Mouse (Mus musculus) lung, embryonic 15.5 days (tissue): ENCODE results near the gene Ppp1r12b. TPM values are rescaled to one million over a fixed set of nuclear protein-coding genes. Genes with fewer than 3 reads are reported as not detected.

Experiments used
- ATAC-seq: fragments of 200-750 bp; cut with Nextera tagmentation; 2 replicates; pipeline ENCODE4 v1.8.0; 2017; ENCODE audit warnings: moderate number of reproducible peaks, borderline replicate concordance; ENCODE audit not compliant: low FRiP score, low TSS enrichment; ENCODE audit errors: extremely low read depth
- H3K27ac ChIP-seq: fragments of 300-500 bp; sonication (generic); 2 replicates; pipeline ENCODE4 v1.5.1; 2015; ENCODE audit warnings: moderate library complexity, mild to moderate bottlenecking, inconsistent platforms
- H3K27me3 ChIP-seq: fragments of 300-500 bp; sonication (generic); 2 replicates; pipeline ENCODE4 v1.6.1; 2015; ENCODE audit warnings: inconsistent platforms
- H3K36me3 ChIP-seq: fragments of 300-500 bp; sonication (generic); 2 replicates; pipeline ENCODE4 v1.6.1; 2015; ENCODE audit warnings: inconsistent platforms
- H3K4me1 ChIP-seq: fragments of 300-500 bp; sonication (generic); 2 replicates; pipeline ENCODE4 v1.6.1; 2015; ENCODE audit warnings: inconsistent platforms
- H3K4me2 ChIP-seq: fragments of 300-500 bp; sonication (generic); 2 replicates; pipeline ENCODE4 v1.6.1; 2015; ENCODE audit warnings: inconsistent platforms, mild to moderate bottlenecking, moderate library complexity
- H3K4me3 ChIP-seq: fragments of 300-500 bp; sonication (generic); 2 replicates; pipeline ENCODE4 v1.5.1; 2015; ENCODE audit warnings: mild to moderate bottlenecking, inconsistent platforms
- H3K9ac ChIP-seq: fragments of 300-500 bp; sonication (generic); 2 replicates; pipeline ENCODE4 v1.6.1; 2015; ENCODE audit warnings: inconsistent platforms
- H3K9me3 ChIP-seq: fragments of 300-500 bp; sonication (generic); 2 replicates; pipeline ENCODE4 v1.6.1; 2016; ENCODE audit warnings: inconsistent platforms
- WGBS: fragments of 180-500 bp; shearing (Covaris S2); methylation state at CpG from one replicate; pipeline ENCODE4 v1.1.7; 2015; 5-methylcytosine and 5-hydroxymethylcytosine counted together
- polyA plus RNA-seq: library from polyadenylated mRNA; unstranded; fragments of >200 nt; fragmentation: Nextera tagmentation; extraction: Ambion mirVana; gene quantifications from 2 replicates; pipeline ENCODE4 v1.2.1, GENCODE M21; 2015

Ppp1r12b gene
- polyA plus RNA-seq, 1 experiment from 2014 or later: 11.2 TPM

DNA sequence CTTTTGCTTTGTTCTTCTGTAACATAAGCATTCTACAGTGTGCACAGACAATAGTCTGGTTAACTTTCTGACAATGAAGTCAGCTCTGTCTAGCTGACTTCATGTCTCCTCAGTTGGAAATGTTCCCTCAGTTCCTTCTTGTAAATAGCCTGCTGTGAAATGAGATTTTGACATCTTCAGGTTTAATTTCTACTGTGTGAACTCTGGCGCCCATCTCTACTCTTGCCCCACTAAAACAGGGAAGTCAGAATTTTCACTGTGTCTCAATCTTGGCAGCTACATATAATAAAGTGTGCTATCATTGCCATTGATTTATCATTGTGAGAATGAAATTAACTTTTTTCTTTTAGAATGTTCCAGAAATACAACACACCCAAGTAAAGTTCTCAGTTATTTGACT, 170.8 kb downstream of the Ppp1r12b start:
- WGBS: 69% methylated on average over 1 of the region's 1 CpGs
- Histone ChIP-seq H3K9me3 (no peaks in the 10 kb centered on the region), H3K36me3 (no peaks in the 10 kb centered on the region; the same call in 1 of the 2 replicates), H3K4me1 (peaks cover 21% of the 10 kb centered on the region), H3K9ac (no peak overlapping the region), H3K27me3 (no peaks in the 10 kb centered on the region), H3K27ac (peak overlapping the region; percentile 74), H3K4me3 (no peak overlapping the region), H3K4me2 (no peak overlapping the region)
- no peak for ATAC-seq

DNA sequence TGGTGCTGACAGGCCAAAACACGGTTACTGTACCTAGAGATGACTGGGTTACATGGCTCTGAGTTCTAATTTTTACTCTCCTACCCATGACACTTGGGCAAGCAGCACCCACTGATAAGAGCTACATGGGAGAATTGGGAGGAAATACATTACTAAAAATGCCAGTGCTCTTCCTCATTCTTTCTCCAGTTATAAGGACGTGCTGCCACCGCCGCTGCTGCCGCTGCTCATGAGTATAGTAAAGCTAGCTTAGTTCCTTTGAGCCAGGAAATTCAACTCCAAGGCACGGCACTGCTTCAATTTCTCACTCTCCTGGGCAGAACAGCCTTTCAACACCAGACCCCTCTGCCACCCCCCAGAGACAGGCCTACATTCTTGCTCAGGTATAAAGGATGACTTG, 171.3 kb downstream of the Ppp1r12b start:
- 40% methylated on average over 6 of the region's 6 CpGs for WGBS
- ATAC-seq: no peak
- H3K36me3 ChIP-seq: no peaks in the 10 kb centered on the region; the same call in 1 of the 2 replicates
- H3K4me3 ChIP-seq: no peak overlapping the region
- H3K9me3 ChIP-seq: no peaks in the 10 kb centered on the region
- H3K27ac ChIP-seq: peak overlapping the region; percentile 74
- H3K4me2 ChIP-seq: no peak overlapping the region
- H3K9ac ChIP-seq: no peak overlapping the region
- H3K4me1 ChIP-seq: peaks cover 21% of the 10 kb centered on the region
- no peaks in the 10 kb centered on the region for H3K27me3 ChIP-seq

DNA sequence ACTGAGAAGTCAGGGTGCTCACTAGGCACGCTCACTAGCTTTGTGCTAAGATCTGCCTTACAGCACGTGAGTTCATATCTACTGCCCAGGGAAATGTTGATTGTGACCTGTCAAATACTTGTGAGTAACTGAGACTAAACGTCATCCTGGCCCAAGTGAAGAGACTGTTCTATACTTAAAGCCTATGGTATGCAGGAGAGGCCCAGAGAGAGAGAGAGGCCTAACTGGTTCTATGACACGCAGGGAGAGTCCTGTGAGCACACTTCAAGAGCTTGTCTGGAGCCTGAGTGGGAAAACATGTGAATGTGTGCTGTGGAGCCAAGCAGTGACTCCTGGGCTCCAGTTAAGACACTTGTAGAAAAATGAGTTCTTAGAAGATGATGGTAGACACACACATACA, 171.8 kb downstream of the Ppp1r12b start:
- Histone ChIP-seq H3K9ac (no peak overlapping the region), H3K9me3 (no peaks in the 10 kb centered on the region), H3K4me3 (no peak overlapping the region), H3K4me2 (no peak overlapping the region), H3K36me3 (no peaks in the 10 kb centered on the region; the same call in 1 of the 2 replicates), H3K27me3 (no peaks in the 10 kb centered on the region), H3K27ac (peak overlapping the region; percentile 74), H3K4me1 (peaks cover 21% of the 10 kb centered on the region)
- peak; percentile 74; the same call in 1 of the 2 replicates for ATAC-seq
- WGBS: 49% methylated on average over 4 of the region's 4 CpGs

DNA sequence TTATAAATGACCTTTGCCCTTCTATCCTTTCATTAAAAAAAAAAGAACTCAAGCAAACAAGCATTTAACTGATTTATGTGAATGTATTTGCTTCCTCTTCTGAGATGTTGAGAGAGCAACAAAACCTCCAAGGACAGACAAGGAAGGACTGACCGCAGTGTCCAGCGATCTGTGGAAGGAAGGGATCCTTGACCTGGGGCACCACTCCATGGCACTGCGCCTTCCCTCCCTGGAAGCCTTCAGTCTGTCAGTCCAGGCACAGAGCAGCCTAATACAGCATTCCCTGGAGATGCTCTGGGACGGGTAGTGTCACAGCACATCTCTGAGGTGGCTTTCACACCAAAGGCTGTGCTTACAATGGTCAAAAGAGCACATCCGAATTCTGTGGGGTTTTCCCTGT, 172.9 kb downstream of the Ppp1r12b start:
- H3K27ac ChIP-seq: no peak overlapping the region

DNA sequence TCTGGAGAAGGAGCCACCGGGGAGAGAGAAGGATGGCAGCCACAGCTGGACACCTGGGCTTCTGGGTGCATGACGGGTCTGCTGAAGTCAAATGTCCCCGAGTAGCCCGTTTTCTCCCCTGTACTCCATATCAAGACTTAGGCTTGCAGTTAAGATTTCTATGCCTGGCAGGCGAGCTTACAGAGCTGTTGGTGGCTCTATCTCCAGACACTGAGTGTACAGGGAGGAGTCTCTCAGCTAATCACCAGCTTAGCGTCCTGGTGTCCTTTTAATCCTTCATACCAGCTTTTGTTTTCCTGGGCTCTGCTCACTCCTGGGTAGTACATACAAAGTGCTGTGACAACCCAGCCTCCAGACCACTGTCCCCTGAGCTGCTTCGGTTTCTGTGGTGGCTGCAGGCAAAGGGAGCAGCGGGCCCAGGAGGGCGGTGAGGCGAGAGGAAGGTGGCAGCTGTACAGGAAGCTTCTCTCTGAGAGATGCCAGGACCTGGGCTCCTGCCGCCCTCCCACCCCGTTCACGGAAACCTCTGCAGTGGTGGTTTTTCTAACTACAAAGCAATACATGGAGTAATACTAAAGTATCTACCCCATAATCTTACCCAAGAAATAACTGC, 177.7 kb downstream of the Ppp1r12b start:
- Histone ChIP-seq H3K4me1 (peaks cover 35% of the 10 kb centered on the region), H3K36me3 (peaks cover 3% of the 10 kb centered on the region; the same call in 1 of the 2 replicates), H3K4me3 (no peak overlapping the region), H3K9me3 (no peaks in the 10 kb centered on the region), H3K4me2 (no peak overlapping the region), H3K27me3 (no peaks in the 10 kb centered on the region), H3K9ac (no peak overlapping the region), H3K27ac (no peak overlapping the region)
- WGBS: 76% methylated on average over 13 of the region's 13 CpGs
- no peak for ATAC-seq

More for the DNA sequence above, 172.9 kb downstream of the Ppp1r12b start:
- Histone ChIP-seq H3K4me1 (peaks cover 22% of the 10 kb centered on the region), H3K36me3 (no peaks in the 10 kb centered on the region; the same call in 1 of the 2 replicates), H3K9me3 (no peaks in the 10 kb centered on the region), H3K4me3 (no peak overlapping the region), H3K4me2 (no peak overlapping the region), H3K9ac (no peak overlapping the region), H3K27me3 (no peaks in the 10 kb centered on the region)
- no peak for ATAC-seq
- 82% methylated on average over 5 of the region's 5 CpGs for WGBS

DNA sequence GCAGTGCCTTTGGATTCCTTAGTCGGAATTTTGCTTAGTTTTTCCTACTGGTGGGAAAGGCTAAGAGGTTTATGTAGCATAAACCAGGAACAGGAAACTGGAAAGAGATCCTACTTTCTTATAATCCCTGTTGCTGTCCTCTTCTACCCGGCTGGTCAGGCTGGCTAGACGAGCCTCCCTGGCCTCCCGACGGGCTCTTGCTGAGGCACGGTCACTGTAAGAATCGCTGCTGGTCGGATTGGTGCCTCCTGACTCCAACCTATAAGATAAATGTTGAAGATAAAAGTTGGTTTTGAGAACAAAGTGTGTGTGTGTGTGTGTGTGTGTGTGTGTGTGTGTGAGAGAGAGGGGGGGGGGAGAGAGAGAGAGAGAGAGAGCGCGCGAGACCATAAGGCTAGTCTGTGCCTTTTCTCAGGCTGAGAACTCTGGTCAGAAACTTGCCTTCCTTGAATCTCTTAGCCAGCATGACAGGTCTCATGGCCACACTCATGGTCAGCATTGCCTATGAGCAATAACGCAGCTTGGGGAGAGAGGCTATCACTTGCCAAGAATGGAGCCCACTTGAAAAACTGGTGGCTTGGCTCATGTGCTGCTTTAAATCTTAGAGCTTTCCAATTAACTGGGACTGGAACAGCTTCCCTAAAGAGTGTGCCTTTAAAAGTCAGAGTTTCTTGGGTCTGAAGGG, 178.4 kb downstream of the Ppp1r12b start:
- peaks cover 3% of the 10 kb centered on the region; the same call in 1 of the 2 replicates for H3K36me3 ChIP-seq
- no peak overlapping the region for H3K9ac ChIP-seq
- H3K27ac ChIP-seq: 0 out of 2 replicates have a peak overlapping the region, but pooled peaks have one; percentile 39
- H3K4me3 ChIP-seq: no peak overlapping the region
- no peak overlapping the region for H3K4me2 ChIP-seq
- no peak for ATAC-seq
- H3K4me1 ChIP-seq: peaks cover 41% of the 10 kb centered on the region
- H3K27me3 ChIP-seq: no peaks in the 10 kb centered on the region
- no peaks in the 10 kb centered on the region for H3K9me3 ChIP-seq
- 70% methylated on average over 12 of the region's 12 CpGs for WGBS

DNA sequence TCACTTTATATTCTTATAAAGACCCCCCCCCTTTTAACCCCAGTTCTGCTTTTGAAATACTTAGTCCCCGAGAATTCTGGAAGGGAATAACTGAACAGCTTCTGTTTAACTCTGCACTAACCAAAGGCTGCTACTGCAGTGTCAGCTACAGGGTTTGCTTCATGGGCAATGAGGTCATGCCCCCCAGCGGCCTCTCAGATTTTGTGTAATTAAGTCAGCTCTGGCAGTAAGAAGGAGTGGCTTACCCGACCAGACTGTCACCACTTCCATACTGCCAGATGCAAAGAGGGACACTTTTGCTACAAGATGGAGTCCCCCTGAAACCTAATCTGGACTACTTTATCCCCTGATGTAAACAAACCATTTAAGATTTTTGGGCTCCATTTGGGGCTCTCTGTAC, 180.1 kb downstream of the Ppp1r12b start:
- H3K9ac ChIP-seq: no peak overlapping the region
- no peaks in the 10 kb centered on the region for H3K27me3 ChIP-seq
- no peak for ATAC-seq
- H3K27ac ChIP-seq: peak overlapping the region; percentile 95
- no peak overlapping the region for H3K4me3 ChIP-seq
- H3K4me2 ChIP-seq: no peak overlapping the region
- H3K4me1 ChIP-seq: peaks cover 56% of the 10 kb centered on the region
- 32% methylated on average over 3 of the region's 3 CpGs for WGBS
- peaks cover 3% of the 10 kb centered on the region; the same call in 1 of the 2 replicates for H3K36me3 ChIP-seq
- H3K9me3 ChIP-seq: no peaks in the 10 kb centered on the region

DNA sequence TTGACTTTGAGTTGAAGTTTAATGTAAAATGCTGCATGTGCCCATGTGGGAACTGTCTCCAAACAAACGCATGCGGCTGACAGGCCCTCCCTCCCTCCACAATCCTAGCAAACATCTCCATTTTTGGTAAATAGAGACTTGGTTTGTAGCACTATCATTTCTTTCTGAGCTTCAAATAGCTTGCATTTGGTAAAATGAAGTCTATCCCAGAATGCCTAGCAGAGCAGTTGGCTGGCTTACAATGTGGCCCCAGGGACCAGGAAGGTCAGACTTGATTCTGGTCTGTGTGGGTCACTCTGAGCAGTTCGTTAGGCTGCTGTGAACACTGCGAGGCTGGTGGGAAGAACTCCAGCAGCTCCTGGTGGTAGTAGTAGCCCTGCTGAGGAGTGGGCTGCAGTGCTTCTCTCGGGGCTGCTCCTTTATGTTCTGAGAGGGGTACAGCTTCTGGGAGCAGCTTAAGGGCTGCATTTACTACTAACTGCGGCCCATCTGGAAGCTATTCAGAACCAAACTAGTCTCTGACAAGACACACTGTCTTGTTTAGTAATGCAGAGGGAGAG, 180.9 kb downstream of the Ppp1r12b start:
- WGBS: 38% methylated on average over 6 of the region's 6 CpGs
- Histone ChIP-seq H3K4me3 (no peak overlapping the region), H3K9ac (0 out of 2 replicates have a peak overlapping the region, but pooled peaks have one; percentile 4), H3K36me3 (peaks cover 3% of the 10 kb centered on the region; the same call in 1 of the 2 replicates), H3K27me3 (no peaks in the 10 kb centered on the region), H3K9me3 (no peaks in the 10 kb centered on the region), H3K4me2 (no peak overlapping the region), H3K4me1 (peaks cover 57% of the 10 kb centered on the region), H3K27ac (peak overlapping the region; percentile 95)
- ATAC-seq: peak; percentile 66; the same call in 1 of the 2 replicates

DNA sequence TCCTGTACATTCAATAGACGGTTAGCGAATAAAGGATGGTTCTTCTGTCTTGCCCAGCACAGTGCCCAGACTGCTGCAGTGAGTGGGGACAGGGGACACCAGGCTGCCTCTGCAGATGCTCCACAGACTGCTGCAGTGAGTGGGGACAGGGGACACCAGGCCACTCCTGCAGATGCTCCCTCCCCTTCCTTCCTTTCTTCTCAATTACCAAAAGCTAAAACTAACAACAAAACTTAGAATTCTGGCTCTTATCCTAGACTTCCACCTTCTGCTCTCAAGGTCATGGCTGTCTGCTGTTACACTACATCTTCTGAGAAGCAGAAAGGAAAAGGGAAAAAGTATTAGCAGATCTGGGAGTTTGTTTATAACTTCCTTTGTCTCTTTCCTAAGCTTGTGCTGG, 181.5 kb downstream of the Ppp1r12b start:
- Histone ChIP-seq H3K9ac (no peak overlapping the region), H3K4me3 (no peak overlapping the region), H3K27ac (peak overlapping the region; percentile 95), H3K4me2 (no peak overlapping the region), H3K4me1 (peaks cover 57% of the 10 kb centered on the region), H3K27me3 (no peaks in the 10 kb centered on the region), H3K36me3 (peaks cover 3% of the 10 kb centered on the region; the same call in 1 of the 2 replicates), H3K9me3 (no peaks in the 10 kb centered on the region)
- ATAC-seq: peak; percentile 75; the same call in 1 of the 2 replicates
- 45% methylated on average over 2 of the region's 2 CpGs for WGBS

DNA sequence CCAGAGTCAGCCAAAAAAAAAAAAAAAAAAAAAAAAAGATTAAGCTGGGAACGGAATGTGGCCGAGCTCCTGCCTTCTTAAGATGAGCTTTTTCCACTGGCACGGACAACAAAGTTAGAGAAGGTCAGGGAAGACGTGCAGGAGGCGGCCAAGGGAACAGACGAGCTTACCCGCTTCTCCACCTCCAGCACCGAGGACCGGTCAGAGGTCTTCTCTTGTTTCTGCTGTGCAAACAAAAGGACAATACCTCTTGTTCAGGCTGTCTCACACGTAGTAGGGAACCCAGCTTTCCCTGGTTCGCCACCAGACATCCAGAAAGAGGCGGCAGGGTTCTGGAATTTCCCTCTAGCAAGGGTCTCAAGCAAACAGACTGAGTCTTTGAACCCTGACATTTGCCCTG, 182.5 kb downstream of the Ppp1r12b start:
- 36% methylated on average over 12 of the region's 12 CpGs for WGBS
- peak overlapping the region; percentile 95 for H3K27ac ChIP-seq
- H3K27me3 ChIP-seq: no peaks in the 10 kb centered on the region
- H3K4me1 ChIP-seq: peaks cover 57% of the 10 kb centered on the region
- H3K9me3 ChIP-seq: no peaks in the 10 kb centered on the region
- peaks cover 10% of the 10 kb centered on the region for H3K36me3 ChIP-seq
- H3K9ac ChIP-seq: no peak overlapping the region
- ATAC-seq: no peak
- no peak overlapping the region for H3K4me2 ChIP-seq
- no peak overlapping the region for H3K4me3 ChIP-seq

DNA sequence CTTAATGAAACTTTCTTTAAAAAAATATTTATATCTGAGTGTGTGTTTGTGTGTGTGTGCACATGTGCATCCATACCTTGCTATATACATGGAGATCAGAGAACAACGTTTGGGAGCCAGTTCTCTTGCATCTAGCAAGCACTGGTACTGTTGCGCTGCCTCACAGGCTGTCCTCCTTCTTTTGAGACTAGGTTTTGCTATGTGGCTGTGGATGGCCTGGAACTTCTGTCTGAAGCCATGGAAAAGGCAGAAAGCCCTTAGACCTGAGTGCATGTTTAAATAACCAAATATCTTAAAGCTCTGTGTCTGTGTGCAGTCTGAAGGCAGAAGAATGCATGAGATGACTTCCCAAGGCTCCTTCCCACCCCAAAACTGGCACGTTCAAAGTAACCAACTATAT, 182.9 kb downstream of the Ppp1r12b start:
- Histone ChIP-seq H3K4me1 (peaks cover 53% of the 10 kb centered on the region), H3K4me2 (no peak overlapping the region), H3K4me3 (no peak overlapping the region), H3K27me3 (no peaks in the 10 kb centered on the region), H3K9me3 (no peaks in the 10 kb centered on the region), H3K27ac (peak overlapping the region; percentile 95), H3K9ac (no peak overlapping the region), H3K36me3 (peaks cover 10% of the 10 kb centered on the region)
- ATAC-seq: no peak
- WGBS: 62% methylated on average over 3 of the region's 3 CpGs

DNA sequence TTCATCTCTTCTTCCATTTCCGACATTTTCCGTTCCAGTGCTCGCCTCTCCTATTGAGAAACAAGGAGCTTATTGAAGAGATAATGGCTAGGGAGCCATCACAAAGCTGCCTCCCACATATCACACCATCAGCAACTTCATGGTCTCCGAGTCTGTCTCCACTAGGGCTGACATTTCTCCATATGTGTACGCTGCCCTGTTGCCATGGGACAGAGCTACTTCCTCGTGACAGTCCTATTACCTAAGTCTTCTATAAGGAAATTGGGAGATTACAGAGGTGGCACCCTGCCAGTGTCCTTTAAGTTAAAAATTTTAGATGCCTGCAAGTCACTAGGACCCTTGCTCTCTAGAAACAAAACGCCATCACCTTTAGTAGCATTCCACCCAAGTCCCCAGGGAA, 183.7 kb downstream of the Ppp1r12b start:
- ATAC-seq: no peak
- Histone ChIP-seq H3K36me3 (peaks cover 8% of the 10 kb centered on the region), H3K4me1 (peaks cover 49% of the 10 kb centered on the region), H3K4me2 (no peak overlapping the region), H3K27me3 (no peaks in the 10 kb centered on the region), H3K4me3 (no peak overlapping the region), H3K9ac (no peak overlapping the region), H3K27ac (peak overlapping the region; percentile 81), H3K9me3 (no peaks in the 10 kb centered on the region)
- WGBS: 80% methylated on average over 7 of the region's 7 CpGs
